Mouse (Mus musculus): Measurements from ENCODE around the gene Fam20c.

DNA sequence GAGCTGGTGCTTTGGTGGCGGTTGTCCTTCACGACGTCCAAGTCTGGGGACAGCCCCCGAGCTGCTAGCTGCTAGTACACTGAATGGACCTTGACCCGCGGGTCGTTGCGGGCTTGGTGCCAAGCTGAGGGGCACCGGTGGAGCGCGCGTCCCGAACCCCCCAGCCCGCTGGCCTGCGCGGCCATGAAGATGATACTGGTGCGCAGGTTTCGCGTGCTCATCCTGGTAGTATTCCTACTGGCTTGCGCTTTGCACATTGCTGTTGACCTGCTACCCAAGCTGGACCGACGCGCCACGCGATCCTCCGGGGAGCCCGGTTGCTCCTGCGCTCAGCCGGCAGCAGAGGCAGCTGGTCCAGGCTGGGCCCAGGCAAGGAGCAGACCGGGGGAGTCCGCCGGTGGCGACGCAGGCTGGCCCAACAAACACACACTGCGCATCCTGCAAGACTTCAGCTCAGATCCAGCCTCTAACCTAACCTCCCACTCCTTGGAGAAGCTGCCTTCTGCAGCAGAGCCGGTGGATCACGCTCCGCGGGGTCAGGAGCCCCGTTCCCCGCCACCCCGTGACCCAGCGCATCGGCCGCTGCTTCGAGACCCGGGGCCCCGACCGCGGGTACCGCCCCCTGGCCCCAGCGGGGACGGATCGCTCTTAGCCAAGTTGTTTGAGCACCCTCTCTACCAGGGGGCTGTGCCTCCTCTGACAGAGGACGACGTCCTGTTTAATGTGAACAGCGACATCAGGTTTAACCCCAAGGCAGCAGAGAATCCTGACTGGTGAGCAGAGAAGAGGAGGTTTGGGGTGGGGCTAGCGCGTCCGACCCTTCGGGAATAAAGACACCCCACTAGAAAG, 1.4 kb downstream of the Fam20c start:
- TF ChIP-seq CTCF (IDR thresholded peaks at IDR 0.05; ENCODE audit: low read depth) (no peak), EP300 (optimal IDR thresholded peaks at IDR 0.05) (no peak)
